Mouse (Mus musculus): ENCODE measurements at regions not wholly inside any gene's neighbourhood (a gene's known extent, or its start where the extent isn't known, plus 50 kb on each side); places are given as distances from the start of the nearest gene placed in this dataset.

DNA sequence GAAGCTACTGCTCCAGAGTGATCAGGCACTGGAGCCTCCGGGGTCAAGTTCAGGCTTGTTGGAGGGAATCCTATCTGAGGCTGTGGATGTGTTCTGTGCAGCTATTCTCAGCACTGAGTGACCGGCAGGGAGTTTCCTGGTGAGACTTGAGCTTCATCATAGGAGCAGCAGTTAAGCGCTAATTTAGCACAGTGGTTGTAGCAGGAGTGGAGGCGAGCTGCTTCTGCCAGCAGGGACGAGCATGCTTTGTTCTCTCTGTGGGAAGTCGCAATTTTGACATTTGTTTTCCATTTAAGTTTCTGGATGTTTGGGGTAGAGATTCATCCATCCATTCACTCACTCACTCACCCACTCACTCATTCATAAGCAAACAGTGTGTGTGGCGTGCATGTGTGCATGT, 144.4 kb upstream of the Rbfox1 start:
- TF ChIP-seq CTCF (IDR thresholded peaks at IDR 0.05; ENCODE audit: extremely low read depth, insufficient read depth, insufficient read length, insufficient replicate concordance), result no peak
- TF ChIP-seq POLR2A (IDR thresholded peaks at IDR 0.05; ENCODE audit: low read depth, low read length), result no peak

Measured in spleen, adult 2 months (tissue).